Mouse (Mus musculus): ENCODE measurements at regions not wholly inside any gene's neighbourhood (a gene's known extent, or its start where the extent isn't known, plus 50 kb on each side); places are given as distances from the start of the nearest gene placed in this dataset.

- ATAC-seq (ENCODE audit: low TSS enrichment) = no peak
Observed at GRCm38 (mm10) chr1:184394559-184395194, 337.7 kb downstream of the Hlx start.

DNA sequence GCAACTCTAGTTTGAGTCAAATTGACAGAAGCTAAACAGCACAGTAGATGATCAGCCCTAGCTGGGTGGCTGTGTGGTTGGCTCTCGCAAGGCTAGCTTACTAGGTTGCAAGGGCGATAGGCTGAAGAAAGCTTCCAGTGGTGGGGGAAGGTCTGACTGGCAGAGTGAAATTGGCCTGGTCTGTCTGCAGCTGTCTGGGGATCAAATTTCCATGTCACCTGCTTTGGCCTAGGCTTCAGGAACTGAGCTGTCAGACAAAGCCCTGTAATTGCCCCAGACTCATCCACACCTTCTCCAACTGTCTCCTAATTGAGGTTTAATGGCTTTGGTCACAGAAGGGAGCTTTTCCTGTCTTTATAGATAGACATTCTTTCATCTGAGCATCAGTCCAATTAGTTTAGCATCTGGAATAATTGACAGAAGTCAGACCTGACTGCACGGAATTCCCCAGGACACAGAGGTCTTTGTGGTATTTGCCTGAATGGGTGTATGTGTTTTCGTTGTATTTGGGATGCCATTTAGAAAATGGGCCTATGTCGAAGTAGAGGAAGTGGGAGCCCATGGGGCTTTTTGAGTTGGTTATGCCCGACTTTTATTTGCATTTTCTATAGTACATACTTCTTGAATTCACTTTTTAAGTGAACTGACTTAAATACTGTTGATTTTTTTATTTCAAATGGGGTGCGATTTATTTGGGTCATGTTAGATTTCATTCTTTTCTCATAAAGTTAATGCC is 348.2 kb downstream of the Hlx start:
- no peak for ATAC-seq (ENCODE audit: low TSS enrichment)

DNA sequence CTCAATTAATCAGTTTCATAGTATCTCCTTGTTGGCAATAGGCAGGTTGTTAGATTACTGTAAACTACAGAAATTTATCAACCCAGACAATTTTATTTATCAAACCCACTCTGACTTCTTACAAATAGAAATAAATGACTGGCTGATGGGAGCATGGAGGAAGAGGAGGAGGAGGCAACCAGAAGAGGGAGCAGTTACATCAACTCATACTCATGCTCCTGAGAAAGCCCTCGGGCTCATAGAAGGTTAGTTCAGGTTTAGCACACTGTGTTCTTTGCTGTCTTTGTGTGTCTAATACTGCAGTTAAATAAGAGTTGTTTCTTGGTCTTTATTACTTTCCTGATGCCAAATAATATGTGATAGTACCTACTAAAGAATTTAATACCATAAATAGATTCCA is 344.6 kb upstream of the 1700056E22Rik start:
- ATAC-seq (ENCODE audit: low TSS enrichment) = no peak

DNA sequence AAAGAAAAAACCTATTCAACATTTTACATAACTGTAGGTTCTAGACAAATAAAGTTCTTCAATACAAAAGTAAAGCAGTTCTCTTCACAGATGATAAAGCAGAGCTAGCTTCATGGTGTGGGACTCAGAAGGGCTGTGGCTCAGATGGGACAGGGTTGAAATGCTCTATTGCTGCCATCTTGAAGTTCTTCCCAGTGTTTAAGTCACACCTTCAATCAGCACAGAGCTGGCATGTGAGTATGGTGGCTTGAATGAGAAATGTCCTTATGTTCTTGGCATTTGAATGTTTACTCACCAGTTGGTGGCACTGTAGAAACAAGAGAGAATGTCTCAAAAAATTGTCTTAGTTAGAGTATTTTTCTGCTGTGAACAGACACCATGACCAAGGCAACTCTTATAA is 330.9 kb upstream of the 1700056E22Rik start:
- no peak for ATAC-seq (ENCODE audit: low TSS enrichment)

DNA sequence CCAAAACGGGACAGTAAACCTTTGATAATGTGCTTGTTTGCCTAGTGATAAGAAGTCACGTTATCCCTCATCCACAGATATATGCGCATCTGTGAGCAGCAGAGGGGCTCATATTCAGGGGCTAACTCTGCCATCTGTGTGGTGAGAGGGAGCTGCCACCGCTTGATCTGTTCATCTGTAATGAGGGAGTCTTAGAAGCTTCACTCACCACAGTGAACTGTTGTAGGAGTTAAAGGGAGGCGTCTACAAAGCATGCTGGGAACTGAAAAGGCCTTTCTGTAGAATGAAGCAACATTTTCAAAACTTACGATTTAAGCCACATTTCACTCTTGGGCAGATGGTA is 324.1 kb upstream of the 1700056E22Rik start:
- no peak for ATAC-seq (ENCODE audit: low TSS enrichment)

GRCm38 (mm10) chr1:184357474-184358225 is 323.5 kb upstream of the 1700056E22Rik start:
- ATAC-seq (ENCODE audit: low TSS enrichment) = no peak

DNA sequence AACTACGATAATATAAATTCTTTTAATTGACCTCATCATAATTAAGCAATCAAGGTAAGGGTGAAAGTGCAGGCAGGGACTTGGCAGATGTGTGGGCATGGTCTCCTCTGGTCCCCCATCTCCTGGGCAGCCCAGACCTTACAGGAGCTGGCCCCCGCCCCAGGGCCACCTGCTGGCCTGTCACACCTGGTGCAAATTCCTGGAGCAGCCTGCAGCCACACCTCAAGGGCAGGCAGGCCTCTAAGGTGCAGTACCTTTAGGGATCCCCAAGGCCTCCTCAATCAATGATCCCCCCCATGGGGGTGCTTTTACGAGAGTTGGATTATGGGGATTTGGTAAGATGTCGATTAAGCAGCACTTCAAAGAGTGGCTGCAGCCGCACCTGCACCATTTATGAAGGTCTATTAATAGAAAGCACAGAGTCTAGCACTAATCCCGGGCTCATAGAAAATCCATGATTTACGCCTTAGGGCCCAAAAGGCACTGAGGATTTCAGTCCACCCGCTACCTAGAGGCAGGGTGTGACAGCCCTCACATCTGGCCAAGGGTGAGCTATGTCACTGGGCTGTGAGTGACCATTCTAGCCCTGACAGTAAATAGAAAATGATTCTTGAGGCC is 319.8 kb upstream of the 1700056E22Rik start:
- ATAC-seq (ENCODE audit: low TSS enrichment) = no peak

DNA sequence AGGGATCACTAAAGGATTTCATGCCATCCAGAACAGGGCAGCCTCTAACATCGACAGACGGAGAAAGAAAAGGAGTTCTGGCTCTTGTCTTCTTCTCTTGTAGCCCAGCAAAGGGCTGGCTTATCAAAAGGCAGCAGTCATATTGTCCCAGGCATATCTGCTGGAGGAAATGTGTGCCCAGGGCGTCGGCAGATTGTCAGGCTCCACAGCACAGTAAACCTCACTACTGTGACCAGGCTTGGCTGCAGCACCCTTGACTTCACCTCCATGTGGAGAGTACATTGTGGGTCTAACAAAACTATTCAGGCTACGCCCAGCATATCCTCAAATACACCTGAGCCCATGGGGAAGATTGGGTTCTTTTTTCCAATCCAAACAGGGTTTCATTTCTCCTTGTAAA is 317.7 kb upstream of the 1700056E22Rik start:
- ATAC-seq (ENCODE audit: low TSS enrichment) = no peak

DNA sequence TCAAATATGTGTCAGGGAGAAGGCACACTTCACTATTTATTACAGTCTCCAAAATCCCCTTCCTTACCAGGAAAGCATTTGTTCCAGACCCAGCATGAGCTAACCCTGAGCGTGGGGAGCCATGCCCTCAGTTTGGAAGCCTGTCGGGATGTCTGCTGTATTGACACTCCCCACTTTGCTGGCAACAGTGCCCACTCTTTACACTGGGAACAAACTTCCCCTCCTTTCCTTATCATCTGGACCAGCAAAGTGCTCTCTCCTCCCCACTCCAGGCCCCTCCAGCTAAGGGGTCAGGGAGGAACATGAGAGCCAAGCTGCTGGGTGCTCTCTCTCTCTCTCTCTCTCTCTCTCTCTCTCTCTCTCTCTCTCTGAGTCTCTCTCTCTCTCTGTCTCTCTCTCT is 310.7 kb upstream of the 1700056E22Rik start:
- ATAC-seq (ENCODE audit: low TSS enrichment) = no peak

DNA sequence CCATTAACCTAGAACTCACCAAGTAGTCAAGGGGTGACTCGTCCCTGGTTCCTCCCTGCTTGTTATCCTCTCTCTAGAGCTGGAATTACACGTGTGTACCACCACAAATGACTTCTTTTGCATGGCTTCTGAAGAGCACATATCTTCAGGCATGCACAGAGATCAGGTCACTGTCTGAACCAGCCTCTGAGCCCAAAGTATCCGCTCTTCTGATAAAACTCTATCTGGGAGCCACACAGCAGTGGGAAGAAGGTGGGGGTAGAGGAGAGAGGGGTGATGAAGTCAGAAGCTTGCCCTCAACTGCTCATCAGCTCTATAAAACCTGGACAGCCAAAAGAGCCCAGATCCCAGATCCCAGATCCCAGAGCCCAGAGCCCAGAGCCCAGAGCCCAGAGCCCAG is 301.9 kb upstream of the 1700056E22Rik start:
- ATAC-seq (ENCODE audit: low TSS enrichment) = no peak

- no peak for ATAC-seq (ENCODE audit: low TSS enrichment)
Observed at GRCm38 (mm10) chr1:184335281-184335680, 301.2 kb upstream of the 1700056E22Rik start.

GRCm38 (mm10) chr1:184334818-184335217 is 300.7 kb upstream of the 1700056E22Rik start:
- ATAC-seq (ENCODE audit: low TSS enrichment) = no peak

DNA sequence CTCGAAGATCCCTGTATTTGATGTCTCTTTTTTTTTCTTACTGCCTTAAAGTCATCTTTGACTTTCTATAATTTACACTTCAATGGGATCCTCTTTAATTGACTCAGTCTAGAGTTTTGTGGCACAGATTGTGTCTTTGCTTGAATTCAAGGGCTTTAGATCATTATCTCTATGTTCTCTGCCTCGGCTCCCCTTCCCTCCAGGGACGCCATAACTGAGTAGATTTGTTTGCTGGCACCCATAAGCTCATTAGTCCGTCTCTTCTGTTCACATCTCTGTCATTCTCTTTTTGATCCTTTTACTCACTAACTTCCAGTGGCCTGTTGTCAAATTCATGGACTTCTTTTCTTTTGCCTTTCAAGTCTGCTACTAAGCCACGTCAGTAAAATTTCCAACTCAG is 299.0 kb upstream of the 1700056E22Rik start:
- no peak for ATAC-seq (ENCODE audit: low TSS enrichment)

- no peak for ATAC-seq (ENCODE audit: low TSS enrichment)
Observed at GRCm38 (mm10) chr1:184330516-184331350, 296.6 kb upstream of the 1700056E22Rik start.

DNA sequence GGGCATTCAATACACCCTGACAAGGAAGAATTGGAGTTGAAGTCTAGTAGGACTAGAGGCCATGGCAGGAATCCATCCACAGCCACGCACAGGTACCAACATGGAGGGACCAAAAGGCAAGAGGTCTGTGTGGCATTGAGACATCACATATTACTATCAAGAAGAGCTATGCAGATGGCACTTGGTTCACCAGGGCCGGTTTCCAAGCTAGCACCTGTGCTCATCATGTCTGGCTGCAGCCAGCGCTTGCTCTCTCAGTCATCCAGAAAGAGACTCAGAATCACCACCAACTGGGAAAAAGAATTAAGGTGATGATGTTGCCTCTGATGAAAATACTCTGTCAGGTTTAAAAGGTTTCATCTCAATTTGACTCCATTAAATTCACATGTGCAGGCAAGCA is 292.1 kb upstream of the 1700056E22Rik start:
- no peak for ATAC-seq (ENCODE audit: low TSS enrichment)

GRCm38 (mm10) chr1:184324234-184324633 is 290.1 kb upstream of the 1700056E22Rik start:
- no peak for ATAC-seq (ENCODE audit: low TSS enrichment)

DNA sequence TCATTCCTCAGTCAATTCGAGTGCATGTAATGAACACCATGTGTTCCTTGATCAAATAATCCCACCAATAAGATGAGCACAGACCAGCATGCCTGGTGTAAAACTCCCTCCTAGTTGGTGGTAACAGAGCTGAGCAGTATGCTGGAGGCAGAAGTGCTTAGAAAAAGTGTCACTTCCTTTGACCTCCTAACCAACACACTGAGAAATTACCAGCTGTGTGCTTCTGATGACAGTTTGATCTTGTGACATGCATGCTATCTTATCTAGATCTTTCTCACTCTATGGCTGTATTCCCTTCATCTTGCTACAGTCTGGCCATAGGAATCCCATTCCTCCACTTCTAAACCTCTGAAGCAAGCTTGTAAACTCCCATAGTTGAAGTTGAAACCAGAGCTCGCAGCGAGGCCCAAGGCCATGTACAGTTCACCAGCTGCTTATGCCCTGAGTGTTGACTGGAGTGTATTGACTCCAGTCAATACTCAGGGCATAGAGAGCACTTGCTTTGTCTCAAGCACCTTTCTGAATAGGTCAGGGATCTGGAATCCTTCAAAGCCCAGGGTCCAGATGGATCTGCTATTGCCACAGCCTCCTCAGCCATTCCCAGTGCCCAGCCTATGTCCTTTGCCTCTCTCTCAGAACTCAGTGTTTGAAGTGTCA is 286.5 kb upstream of the 1700056E22Rik start:
- no peak for ATAC-seq (ENCODE audit: low TSS enrichment)

DNA sequence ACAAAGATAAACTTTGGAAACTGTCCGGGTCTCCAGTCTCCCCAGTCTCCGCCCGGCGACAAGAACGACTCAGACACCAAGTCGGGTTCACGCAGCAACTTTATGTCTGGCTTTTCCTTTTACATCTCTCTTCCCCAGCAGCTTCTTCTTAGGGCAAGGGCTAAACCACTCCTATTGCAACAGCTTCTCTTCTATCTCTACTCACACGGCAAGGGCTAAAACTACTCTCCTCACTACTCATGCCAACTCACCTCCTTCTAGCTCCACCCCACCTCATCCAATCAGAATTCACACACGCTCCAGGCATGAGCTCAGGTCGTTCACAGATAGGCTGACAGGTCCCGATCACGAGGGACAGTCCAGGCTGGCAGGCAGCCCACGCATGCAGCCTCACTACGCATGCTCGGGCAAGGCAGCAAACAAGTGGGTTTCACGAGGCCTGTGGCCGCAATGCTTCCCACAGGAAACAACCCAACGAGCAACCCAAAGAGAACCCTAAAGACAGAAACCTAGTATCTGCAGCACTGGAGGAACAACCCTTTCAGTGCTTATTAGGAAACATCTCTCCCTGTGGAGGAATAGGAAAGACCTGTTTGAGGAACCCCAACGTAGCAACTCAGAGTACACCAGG is 276.2 kb upstream of the 1700056E22Rik start:
- ATAC-seq (ENCODE audit: low TSS enrichment) = no peak

DNA sequence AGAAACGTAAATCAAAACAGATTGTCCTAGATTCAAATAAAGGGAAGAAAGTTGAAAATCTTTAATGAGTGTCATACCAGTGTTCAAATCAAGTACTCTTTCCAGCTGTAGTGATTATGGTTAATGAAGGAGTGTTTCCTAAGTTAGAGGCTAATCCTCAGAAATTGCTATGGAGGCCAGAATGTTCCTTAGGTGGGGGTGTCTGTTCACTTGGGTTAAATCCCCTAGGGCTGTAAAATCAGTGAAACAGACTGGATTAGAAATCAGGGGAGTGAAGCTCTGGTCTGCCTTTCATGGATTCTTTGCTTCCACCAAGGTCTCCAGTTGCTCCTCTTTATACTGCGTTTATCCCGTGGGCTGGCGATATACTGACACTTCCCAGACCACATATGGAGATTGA is 270.7 kb upstream of the 1700056E22Rik start:
- no peak for ATAC-seq (ENCODE audit: low TSS enrichment)

- no peak for ATAC-seq (ENCODE audit: low TSS enrichment)
Observed at GRCm38 (mm10) chr1:184304204-184304603, 270.1 kb upstream of the 1700056E22Rik start.

- no peak for ATAC-seq (ENCODE audit: low TSS enrichment)
Observed at GRCm38 (mm10) chr1:184298701-184299100, 264.6 kb upstream of the 1700056E22Rik start.

Measured in frontal cortex, adult (tissue).